Mouse (Mus musculus) B cell, adult (primary cell): ENCODE measurements around the gene Atp11c. TPM values are rescaled to one million over a fixed set of nuclear protein-coding genes. Genes with fewer than 3 reads are reported as not detected.

Experiments
- total RNA-seq: library from RNA; stranded (reverse); gene quantifications from 4 replicates; pipeline ENCODE4 v1.2.4, GENCODE M21; 2023; ENCODE audit not compliant: inconsistent age

Gene Atp11c
- total RNA-seq: 30.4 to 33.2 TPM (median 31.3 TPM) in 4 replicates

GRCm38 (mm10) chrX:60592598-60592997, at the start of gene Atp11c:
Atp11c (minus strand) TSS chrX:60592698.

GRCm38 (mm10) chrX:60539149-60539548, 53.3 kb downstream of the Atp11c start, which contains the start of gene Gm7073:
Gm7073 (minus strand) TSS chrX:60539249.

GRCm38 (mm10) chrX:60178744-60179458, 413.6 kb downstream of the Atp11c start, which contains the start of gene Mcf2:
Mcf2 (minus strand) TSS chrX:60179089.

Other genes with a start within 250 kb of the Atp11c start
- gene Gm7073, start 53.4 kb downstream of the Atp11c start, total RNA-seq: not detected in 4 replicates